Mouse (Mus musculus): ENCODE data around the gene Prss33. TPM values are rescaled to one million over a fixed set of nuclear protein-coding genes. Genes with fewer than 3 reads are reported as not detected.
"Not testable (repeated sequence)": the region's sequence is repeated elsewhere in the genome, so short reads cannot be mapped to it uniquely, and the experiment has no call there.

The Prss33 gene
- 0.09 and 0.58 TPM in 2 replicates for polyA plus RNA-seq (2012; rRNA removed)

GRCm38 (mm10) chr17:23836006-23836575 lies at the start of gene Prss33:
Gene Prss33 (minus strand): TSS chr17:23836056.
- DNase-seq (ENCODE audit: low read depth, low spot score): no peak
- WGBS: 71% methylated on average over 8 of the region's 8 CpGs

- DNase-seq (ENCODE audit: low read depth, low spot score): not testable (repeated sequence)
- WGBS: 66% methylated on average over 4 of the region's 4 CpGs
These were observed 44.7 kb upstream of the Prss33 start, which contains the start of the genes Dcpp1 and Dcpp2 for GRCm38 (mm10) chr17:23880576-23880975. Gene Dcpp1 (plus strand): TSS chr17:23880876. Gene Dcpp2 (plus strand): TSS chr17:23880880.

GRCm38 (mm10) chr17:23877166-23877565 lies 41.3 kb upstream of the Prss33 start:
- 93% methylated on average over 2 of the region's 2 CpGs for WGBS
- no peak for DNase-seq (ENCODE audit: low read depth, low spot score)

- WGBS: 58% methylated on average over 3 of the region's 3 CpGs
- DNase-seq (ENCODE audit: low read depth, low spot score): no peak
These were observed 40.9 kb upstream of the Prss33 start for GRCm38 (mm10) chr17:23876741-23877140.

GRCm38 (mm10) chr17:23873884-23874856 lies 38.3 kb upstream of the Prss33 start:
- 33% methylated on average over 8 of the region's 8 CpGs for WGBS
- DNase-seq (ENCODE audit: low read depth, low spot score): no peak

GRCm38 (mm10) chr17:23868513-23868912 lies 32.7 kb upstream of the Prss33 start:
- WGBS: 87% methylated on average over 11 of the region's 11 CpGs
- DNase-seq (ENCODE audit: low read depth, low spot score): no peak

GRCm38 (mm10) chr17:23867756-23868155 lies 31.9 kb upstream of the Prss33 start, which contains the start of gene Prss21:
Gene Prss21 (plus strand): TSS chr17:23868056.
- no peak for DNase-seq (ENCODE audit: low read depth, low spot score)
- 89% methylated on average over 15 of the region's 15 CpGs for WGBS

- DNase-seq (ENCODE audit: low read depth, low spot score): no peak
- 92% methylated on average over 4 of the region's 4 CpGs for WGBS
These were observed 27.1 kb upstream of the Prss33 start for GRCm38 (mm10) chr17:23862926-23863325.

- WGBS: 22% methylated on average over 2 of the region's 2 CpGs
These were observed 22.1 kb upstream of the Prss33 start for GRCm38 (mm10) chr17:23857913-23858312.

GRCm38 (mm10) chr17:23857193-23857592 lies 21.3 kb upstream of the Prss33 start:
- no peak for DNase-seq (ENCODE audit: low read depth, low spot score)
- 86% methylated on average over 6 of the region's 6 CpGs for WGBS

More at GRCm38 (mm10) chr17:23857913-23858312, 22.1 kb upstream of the Prss33 start:
- DNase-seq (ENCODE audit: low read depth, low spot score): peak; percentile 70

GRCm38 (mm10) chr17:23854229-23854765 lies 18.4 kb upstream of the Prss33 start:
- WGBS: 51% methylated on average over 10 of the region's 10 CpGs
- DNase-seq (ENCODE audit: low read depth, low spot score): no peak

GRCm38 (mm10) chr17:23853292-23853691 lies 17.4 kb upstream of the Prss33 start:
- 19% methylated on average over 5 of the region's 5 CpGs for WGBS
- DNase-seq (ENCODE audit: low read depth, low spot score): no peak

GRCm38 (mm10) chr17:23850853-23851749 lies 15.2 kb upstream of the Prss33 start:
- DNase-seq (ENCODE audit: low read depth, low spot score): no peak
- WGBS: 21% methylated on average over 18 of the region's 19 CpGs

GRCm38 (mm10) chr17:23850028-23850427 lies 14.2 kb upstream of the Prss33 start:
- WGBS: 80% methylated on average over 2 of the region's 2 CpGs
- DNase-seq (ENCODE audit: low read depth, low spot score): no peak

GRCm38 (mm10) chr17:23843812-23844273 lies 8.0 kb upstream of the Prss33 start, which contains the start of the genes Prss32 and Prss41:
Gene Prss32 (plus strand): TSS chr17:23843855.
Gene Prss41 (minus strand): TSS chr17:23844172.
- WGBS: 33% methylated on average over 19 of the region's 19 CpGs
- no peak for DNase-seq (ENCODE audit: low read depth, low spot score)

- WGBS: 76% methylated on average over 23 of the region's 23 CpGs
These were observed 7.4 kb upstream of the Prss33 start for GRCm38 (mm10) chr17:23843141-23843811.

GRCm38 (mm10) chr17:23841145-23841544 lies 5.3 kb upstream of the Prss33 start:
- no peak for DNase-seq (ENCODE audit: low read depth, low spot score)
- WGBS: 36% methylated on average over 4 of the region's 4 CpGs

More at GRCm38 (mm10) chr17:23843141-23843811, 7.4 kb upstream of the Prss33 start:
- no peak for DNase-seq (ENCODE audit: low read depth, low spot score)

- 100% methylated on average over 1 of the region's 1 CpGs for WGBS
- no peak for DNase-seq (ENCODE audit: low read depth, low spot score)
These were observed 4.7 kb downstream of the Prss33 start for GRCm38 (mm10) chr17:23831201-23831600.

Measured in large intestine, adult 2 months (tissue).